Mouse (Mus musculus) liver, adult 2 months (tissue): ENCODE data around the gene Tbx2.

Experiments used
- CTCF ChIP-seq: fragments of 200-500 bp; IDR thresholded peaks from 2 replicates; pipeline ENCODE4 v1.5.1; 2011; ENCODE audit warnings: low read depth, low read length, control low read depth
- POLR2A ChIP-seq: fragments of 200-500 bp; IDR thresholded peaks from 2 replicates; pipeline ENCODE4 v1.6.1; 2011; ENCODE audit warnings: low read length, control low read depth; ENCODE audit not compliant: insufficient read depth; ENCODE audit errors: extremely low read depth

DNA sequence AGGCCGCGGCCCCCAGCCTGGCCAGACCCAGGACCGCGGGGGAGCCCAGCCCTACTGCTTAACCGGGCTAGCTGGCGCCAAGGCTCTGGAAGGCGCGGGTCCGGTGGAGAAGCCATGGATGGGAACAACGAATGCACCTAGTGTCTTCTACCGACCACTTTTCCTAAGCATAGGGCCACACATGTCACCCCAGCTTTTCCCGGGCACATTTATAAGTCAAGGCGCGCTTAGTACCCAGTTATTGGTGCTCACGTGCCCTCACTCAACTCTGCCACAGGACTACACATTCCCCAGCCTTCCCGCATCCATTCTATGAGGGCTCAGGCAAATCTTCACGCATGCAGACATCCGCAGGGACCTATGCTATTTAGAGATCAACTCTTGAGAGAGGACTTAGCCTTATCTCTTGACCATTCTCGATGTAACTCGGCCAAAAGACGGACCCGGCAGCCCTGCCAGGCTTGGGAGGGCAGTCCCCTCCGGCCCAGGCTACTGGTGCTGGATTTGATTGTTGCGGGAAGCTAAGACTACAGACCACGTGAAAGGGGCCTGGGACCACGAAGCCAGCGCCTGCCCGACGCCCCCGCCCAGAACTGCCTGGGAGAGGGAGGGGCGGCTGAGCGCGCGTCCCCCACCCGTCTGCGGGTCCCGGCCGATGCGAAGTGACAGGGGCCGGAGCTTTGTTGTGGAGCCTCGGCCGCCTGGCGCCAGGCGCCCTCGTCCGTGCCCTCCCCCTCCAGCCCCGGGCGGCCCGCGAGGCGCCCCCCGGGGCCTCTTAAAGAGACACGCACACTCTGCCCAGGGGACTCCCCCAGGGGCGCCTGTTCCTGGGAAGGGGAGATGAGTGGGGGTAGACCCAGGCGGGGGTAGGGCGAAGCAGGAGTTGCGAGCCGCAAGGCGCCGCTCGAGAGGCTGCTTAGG is 2.6 kb upstream of the Tbx2 start:
- TF ChIP-seq POLR2A (no peak), CTCF (no peak)
